Mouse (Mus musculus): ENCODE measurements at regions not wholly inside any gene's neighbourhood (a gene's known extent, or its start where the extent isn't known, plus 50 kb on each side); places are given as distances from the start of the nearest gene placed in this dataset.
A peak's percentile ranks its signal among the peaks of the same experiment; 100 is the strongest.

DNA sequence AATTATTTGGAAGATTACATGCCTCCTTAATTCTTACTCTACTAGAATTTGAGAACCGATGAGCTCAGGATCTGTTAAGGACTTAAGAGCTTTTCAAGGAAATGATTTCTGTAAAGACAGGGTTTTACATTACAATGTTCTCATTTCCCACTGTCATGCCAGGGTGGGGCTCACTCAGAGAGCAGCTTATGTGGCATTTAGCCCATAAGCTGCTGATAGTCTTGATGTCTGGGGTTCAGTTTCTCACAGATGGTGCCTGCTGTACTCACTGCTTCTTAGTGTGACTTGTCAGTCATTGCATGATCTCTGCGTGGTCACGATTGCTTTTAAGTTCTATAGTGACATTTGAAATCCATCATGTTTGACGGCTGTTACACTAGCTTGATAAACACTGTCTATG is 484.8 kb downstream of the Pcdh17 start:
- H3K27me3 ChIP-seq (replicated peaks; ENCODE audit: control insufficient read depth, insufficient read depth, low read length): no peaks in the 10 kb centered on the region
- H3K36me3 ChIP-seq (ENCODE audit: control insufficient read depth, insufficient read depth, low read length): no peaks in the 10 kb centered on the region
- H3K4me3 ChIP-seq (ENCODE audit: low read depth, low read length): no peak overlapping the region
- H3K4me2 ChIP-seq (ENCODE audit: low read depth, low read length): no peak overlapping the region
- H3K9ac ChIP-seq (ENCODE audit: low read depth, low read length): no peak overlapping the region
- DNase-seq (ENCODE audit: low spot score) (peak; percentile 81), ATAC-seq (ENCODE audit: low read depth) (peak; percentile 93)
- WGBS: 37% methylated on average over 4 of the region's 4 CpGs
- H3K9me3 ChIP-seq (ENCODE audit: control insufficient read depth, low read length): no peaks in the 10 kb centered on the region
- no peaks in the 10 kb centered on the region for H3K4me1 ChIP-seq (ENCODE audit: control insufficient read depth, insufficient read depth, low read length)
- no peak overlapping the region for H3K27ac ChIP-seq (replicated peaks; ENCODE audit: low read depth, low read length)

DNA sequence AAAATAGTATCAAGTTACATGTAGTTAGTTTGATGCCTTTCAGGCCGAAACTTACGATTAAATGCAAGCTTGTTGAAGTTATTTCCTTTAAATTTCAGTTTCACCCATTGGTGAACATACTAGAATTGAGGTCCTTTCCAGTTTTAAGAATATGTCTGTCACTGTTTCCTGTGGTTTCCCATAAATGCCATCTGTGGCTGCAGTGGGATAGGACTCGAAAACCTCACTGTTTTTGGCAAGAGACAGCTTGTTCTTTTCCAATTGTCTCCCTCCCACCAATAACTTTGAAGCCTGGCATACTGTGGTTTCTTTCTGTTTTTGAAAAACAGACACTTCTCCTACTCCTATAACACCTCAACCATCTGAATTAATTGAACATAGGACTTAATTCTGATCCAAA is 490.7 kb downstream of the Pcdh17 start:
- Histone ChIP-seq H3K9ac (ENCODE audit: low read depth, low read length) (no peak overlapping the region), H3K4me3 (ENCODE audit: low read depth, low read length) (no peak overlapping the region), H3K36me3 (ENCODE audit: control insufficient read depth, insufficient read depth, low read length) (no peaks in the 10 kb centered on the region), H3K27me3 (replicated peaks; ENCODE audit: control insufficient read depth, insufficient read depth, low read length) (no peaks in the 10 kb centered on the region), H3K9me3 (ENCODE audit: control insufficient read depth, low read length) (no peaks in the 10 kb centered on the region), H3K4me2 (ENCODE audit: low read depth, low read length) (no peak overlapping the region), H3K27ac (replicated peaks; ENCODE audit: low read depth, low read length) (no peak overlapping the region), H3K4me1 (ENCODE audit: control insufficient read depth, insufficient read depth, low read length) (no peaks in the 10 kb centered on the region)
- DNase-seq (ENCODE audit: low spot score) (peak; percentile 40), ATAC-seq (ENCODE audit: low read depth) (no peak)
- WGBS: 42% methylated on average over 3 of the region's 3 CpGs

DNA sequence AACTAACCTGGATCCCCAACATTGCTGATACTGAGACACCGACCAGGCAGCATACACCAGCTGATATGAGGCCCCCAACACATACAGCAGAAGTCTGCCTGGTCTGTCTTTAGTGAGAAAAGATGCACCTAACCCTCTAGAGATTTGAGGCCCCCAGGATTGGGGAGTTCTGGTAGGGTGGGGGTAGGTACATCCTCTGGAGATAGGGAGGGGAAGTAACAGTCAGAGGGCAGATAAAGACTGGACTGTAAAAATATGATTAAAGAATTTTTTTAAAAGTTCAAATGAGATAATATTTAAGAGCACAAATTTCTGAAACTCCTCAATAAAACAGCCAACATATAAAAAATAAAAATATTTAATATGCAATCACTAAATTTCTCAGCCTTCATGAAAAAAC is 511.9 kb downstream of the Pcdh17 start:
- H3K27me3 ChIP-seq (replicated peaks; ENCODE audit: control insufficient read depth, insufficient read depth, low read length): no peaks in the 10 kb centered on the region
- no peak overlapping the region for H3K9ac ChIP-seq (ENCODE audit: low read depth, low read length)
- no peak overlapping the region for H3K4me3 ChIP-seq (ENCODE audit: low read depth, low read length)
- WGBS: 100% methylated on average over 1 of the region's 1 CpGs
- no peak for DNase-seq (ENCODE audit: low spot score)
- no peaks in the 10 kb centered on the region for H3K36me3 ChIP-seq (ENCODE audit: control insufficient read depth, insufficient read depth, low read length)
- H3K4me2 ChIP-seq (ENCODE audit: low read depth, low read length): no peak overlapping the region
- no peak for ATAC-seq (ENCODE audit: low read depth)
- H3K27ac ChIP-seq (replicated peaks; ENCODE audit: low read depth, low read length): no peak overlapping the region
- no peaks in the 10 kb centered on the region for H3K4me1 ChIP-seq (ENCODE audit: control insufficient read depth, insufficient read depth, low read length)
- H3K9me3 ChIP-seq (ENCODE audit: control insufficient read depth, low read length): no peaks in the 10 kb centered on the region

DNA sequence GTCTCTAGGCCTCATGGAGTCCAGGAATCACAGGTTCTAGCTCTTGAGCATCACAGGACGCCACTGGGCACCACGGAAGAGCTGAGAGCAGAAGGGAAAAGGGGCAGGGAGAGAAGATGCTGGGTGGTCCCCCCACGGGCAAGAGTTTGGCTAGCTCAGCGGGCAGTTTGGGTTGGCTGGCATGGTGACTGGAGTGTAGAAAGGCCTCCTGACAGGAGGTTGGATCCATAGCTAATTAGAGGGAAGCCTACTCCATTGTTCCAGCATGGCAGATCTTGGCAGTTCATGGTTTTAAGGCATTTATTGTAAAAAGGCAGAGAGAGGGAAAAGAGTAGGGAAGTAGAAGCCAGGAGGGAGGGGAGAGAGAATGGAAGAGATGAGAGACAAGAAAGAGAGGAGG is 544.4 kb downstream of the Pcdh17 start:
- no peak overlapping the region for H3K4me2 ChIP-seq (ENCODE audit: low read depth, low read length)
- DNase-seq (ENCODE audit: low spot score): no peak
- H3K4me3 ChIP-seq (ENCODE audit: low read depth, low read length): no peak overlapping the region
- no peak overlapping the region for H3K9ac ChIP-seq (ENCODE audit: low read depth, low read length)
- H3K27ac ChIP-seq (replicated peaks; ENCODE audit: low read depth, low read length): no peak overlapping the region
- H3K36me3 ChIP-seq (ENCODE audit: control insufficient read depth, insufficient read depth, low read length): no peaks in the 10 kb centered on the region
- 83% methylated on average over 4 of the region's 4 CpGs for WGBS
- no peak for ATAC-seq (ENCODE audit: low read depth)
- H3K27me3 ChIP-seq (replicated peaks; ENCODE audit: control insufficient read depth, insufficient read depth, low read length): no peaks in the 10 kb centered on the region
- no peaks in the 10 kb centered on the region for H3K9me3 ChIP-seq (ENCODE audit: control insufficient read depth, low read length)
- no peaks in the 10 kb centered on the region for H3K4me1 ChIP-seq (ENCODE audit: control insufficient read depth, insufficient read depth, low read length)

DNA sequence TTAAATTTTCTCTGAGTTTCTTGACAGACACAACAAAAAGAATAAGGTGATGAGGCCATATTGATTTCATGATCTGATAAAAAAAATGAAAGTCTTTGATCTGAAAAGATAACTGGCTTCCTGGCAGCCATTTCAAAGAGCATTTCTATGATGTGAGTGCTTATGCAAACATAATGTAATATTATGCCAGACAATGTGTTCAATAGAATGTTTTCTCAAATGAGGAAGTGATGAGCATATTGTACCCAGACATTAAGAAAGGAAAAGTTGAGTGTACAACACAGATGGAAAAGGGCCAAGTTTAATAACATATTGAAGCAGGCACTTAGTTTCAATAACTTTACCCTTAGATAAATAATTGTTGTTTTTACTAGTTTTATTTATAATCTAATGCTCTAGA is 569.0 kb downstream of the Pcdh17 start:
- ATAC-seq (ENCODE audit: low read depth) (no peak), DNase-seq (ENCODE audit: low spot score) (no peak)
- H3K4me3 ChIP-seq (ENCODE audit: low read depth, low read length): no peak overlapping the region
- H3K9ac ChIP-seq (ENCODE audit: low read depth, low read length): no peak overlapping the region
- H3K27me3 ChIP-seq (replicated peaks; ENCODE audit: control insufficient read depth, insufficient read depth, low read length): no peaks in the 10 kb centered on the region
- no peaks in the 10 kb centered on the region for H3K9me3 ChIP-seq (ENCODE audit: control insufficient read depth, low read length)
- no peak overlapping the region for H3K27ac ChIP-seq (replicated peaks; ENCODE audit: low read depth, low read length)
- H3K4me1 ChIP-seq (ENCODE audit: control insufficient read depth, insufficient read depth, low read length): no peaks in the 10 kb centered on the region
- no peaks in the 10 kb centered on the region for H3K36me3 ChIP-seq (ENCODE audit: control insufficient read depth, insufficient read depth, low read length)
- H3K4me2 ChIP-seq (ENCODE audit: low read depth, low read length): no peak overlapping the region
